Mouse (Mus musculus) brain, embryonic 14.5 days (tissue): Measurements from ENCODE around the gene Ccndbp1.

ENCODE experiments used
- CTCF ChIP-seq: fragments of 200-500 bp; IDR thresholded peaks from 2 replicates; pipeline ENCODE4 v1.5.1; 2012; ENCODE audit warnings: inconsistent platforms, mild to moderate bottlenecking, moderate library complexity, borderline replicate concordance; ENCODE audit not compliant: insufficient read depth, insufficient read length; ENCODE audit errors: extremely low read depth
- POLR2A ChIP-seq: fragments of 200-500 bp; IDR thresholded peaks from 2 replicates; pipeline ENCODE4 v1.6.1; 2012; ENCODE audit warnings: mild to moderate bottlenecking, inconsistent platforms, borderline replicate concordance; ENCODE audit not compliant: poor library complexity, insufficient read depth, insufficient read length, severe bottlenecking; ENCODE audit errors: extremely low read depth

DNA sequence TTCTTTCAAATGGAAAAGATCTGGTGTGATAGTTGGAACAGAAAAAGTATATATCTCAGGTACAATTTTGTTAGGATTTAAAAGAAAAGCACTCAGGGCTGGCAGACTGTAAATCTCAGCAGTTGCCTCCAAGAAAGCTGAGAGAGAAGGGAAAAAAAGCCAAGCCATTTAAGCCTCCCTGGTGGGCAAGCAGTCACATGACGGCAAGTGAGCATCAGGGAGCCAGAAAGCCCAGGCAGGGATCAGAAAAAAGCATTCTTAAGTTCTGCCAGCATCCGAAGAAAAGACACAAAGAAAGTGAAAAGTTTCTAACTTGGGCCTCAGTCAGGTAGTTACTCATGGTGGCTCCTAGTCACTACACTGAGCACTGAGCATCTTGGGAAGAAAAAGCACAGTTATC, 24.6 kb upstream of the Ccndbp1 start:
- TF ChIP-seq POLR2A (no peak), CTCF (no peak)
